Mouse (Mus musculus): ENCODE measurements around the gene Cfap70. TPM values are rescaled to one million over a fixed set of nuclear protein-coding genes. Genes with fewer than 3 reads are reported as not detected.

The Cfap70 gene
- polyA plus RNA-seq, 1 experiment from 2014 or later, result 0.98 TPM

- Histone ChIP-seq H3K4me3 (ENCODE audit: low read depth, low read length) (no peak overlapping the region), H3K27me3 (replicated peaks; ENCODE audit: control insufficient read depth, insufficient read depth, low read length) (no peaks in the 10 kb centered on the region), H3K4me1 (ENCODE audit: control insufficient read depth, insufficient read depth, low read length) (no peaks in the 10 kb centered on the region), H3K36me3 (ENCODE audit: control insufficient read depth, insufficient read depth, low read length) (no peaks in the 10 kb centered on the region), H3K27ac (ENCODE audit: low read depth, low read length) (no peak overlapping the region), H3K4me2 (ENCODE audit: low read length) (no peak overlapping the region), H3K9me3 (replicated peaks; ENCODE audit: control insufficient read depth, low read length) (no peaks in the 10 kb centered on the region), H3K9ac (ENCODE audit: low read length) (no peak overlapping the region)
- DNase-seq (ENCODE audit: low spot score), result no peak
- ATAC-seq, result no peak
- WGBS, result 78% methylated on average over 6 of the region's 6 CpGs
Observed at GRCm38 (mm10) chr14:20436976-20437375, 15.1 kb downstream of the Cfap70 start.

- H3K4me2 ChIP-seq (ENCODE audit: low read length), result no peak overlapping the region
- ATAC-seq, result no peak
- no peak overlapping the region for H3K9ac ChIP-seq (ENCODE audit: low read length)
- no peak for DNase-seq (ENCODE audit: low spot score)
- 91% methylated on average over 4 of the region's 4 CpGs for WGBS
- no peak overlapping the region for H3K27ac ChIP-seq (ENCODE audit: low read depth, low read length)
- H3K36me3 ChIP-seq (ENCODE audit: control insufficient read depth, insufficient read depth, low read length), result no peaks in the 10 kb centered on the region
- H3K4me1 ChIP-seq (ENCODE audit: control insufficient read depth, insufficient read depth, low read length), result no peaks in the 10 kb centered on the region
- no peak overlapping the region for H3K4me3 ChIP-seq (ENCODE audit: low read depth, low read length)
- no peaks in the 10 kb centered on the region for H3K9me3 ChIP-seq (replicated peaks; ENCODE audit: control insufficient read depth, low read length)
- no peaks in the 10 kb centered on the region for H3K27me3 ChIP-seq (replicated peaks; ENCODE audit: control insufficient read depth, insufficient read depth, low read length)
Observed at GRCm38 (mm10) chr14:20432420-20432819, 19.6 kb downstream of the Cfap70 start.

GRCm38 (mm10) chr14:20431726-20432125 lies 20.3 kb downstream of the Cfap70 start:
- no peak for DNase-seq (ENCODE audit: low spot score)
- Histone ChIP-seq H3K4me2 (ENCODE audit: low read length) (no peak overlapping the region), H3K27me3 (replicated peaks; ENCODE audit: control insufficient read depth, insufficient read depth, low read length) (no peaks in the 10 kb centered on the region), H3K9ac (ENCODE audit: low read length) (no peak overlapping the region), H3K27ac (ENCODE audit: low read depth, low read length) (no peak overlapping the region), H3K9me3 (replicated peaks; ENCODE audit: control insufficient read depth, low read length) (no peaks in the 10 kb centered on the region), H3K4me1 (ENCODE audit: control insufficient read depth, insufficient read depth, low read length) (no peaks in the 10 kb centered on the region), H3K36me3 (ENCODE audit: control insufficient read depth, insufficient read depth, low read length) (no peaks in the 10 kb centered on the region), H3K4me3 (ENCODE audit: low read depth, low read length) (no peak overlapping the region)
- no peak for ATAC-seq
- 86% methylated on average over 6 of the region's 6 CpGs for WGBS

GRCm38 (mm10) chr14:20429833-20430232 lies 22.2 kb downstream of the Cfap70 start:
- H3K4me1 ChIP-seq (ENCODE audit: control insufficient read depth, insufficient read depth, low read length), result no peaks in the 10 kb centered on the region
- H3K27me3 ChIP-seq (replicated peaks; ENCODE audit: control insufficient read depth, insufficient read depth, low read length), result no peaks in the 10 kb centered on the region
- H3K4me3 ChIP-seq (ENCODE audit: low read depth, low read length), result no peak overlapping the region
- DNase-seq (ENCODE audit: low spot score), result no peak
- H3K9me3 ChIP-seq (replicated peaks; ENCODE audit: control insufficient read depth, low read length), result no peaks in the 10 kb centered on the region
- 53% methylated on average over 1 of the region's 1 CpGs for WGBS
- H3K4me2 ChIP-seq (ENCODE audit: low read length), result no peak overlapping the region
- no peak for ATAC-seq
- H3K36me3 ChIP-seq (ENCODE audit: control insufficient read depth, insufficient read depth, low read length), result no peaks in the 10 kb centered on the region
- H3K9ac ChIP-seq (ENCODE audit: low read length), result no peak overlapping the region
- H3K27ac ChIP-seq (ENCODE audit: low read depth, low read length), result no peak overlapping the region

GRCm38 (mm10) chr14:20428593-20428992 lies 23.4 kb downstream of the Cfap70 start:
- ATAC-seq, result no peak
- Histone ChIP-seq H3K4me2 (ENCODE audit: low read length) (no peak overlapping the region), H3K9ac (ENCODE audit: low read length) (no peak overlapping the region), H3K4me1 (ENCODE audit: control insufficient read depth, insufficient read depth, low read length) (no peaks in the 10 kb centered on the region), H3K4me3 (ENCODE audit: low read depth, low read length) (no peak overlapping the region), H3K36me3 (ENCODE audit: control insufficient read depth, insufficient read depth, low read length) (no peaks in the 10 kb centered on the region), H3K27me3 (replicated peaks; ENCODE audit: control insufficient read depth, insufficient read depth, low read length) (no peaks in the 10 kb centered on the region), H3K27ac (ENCODE audit: low read depth, low read length) (no peak overlapping the region), H3K9me3 (replicated peaks; ENCODE audit: control insufficient read depth, low read length) (no peaks in the 10 kb centered on the region)
- WGBS, result 39% methylated on average over 1 of the region's 1 CpGs
- DNase-seq (ENCODE audit: low spot score), result no peak

- H3K9ac ChIP-seq (ENCODE audit: low read length), result no peak overlapping the region
- DNase-seq (ENCODE audit: low spot score) (no peak), ATAC-seq (no peak)
- H3K9me3 ChIP-seq (replicated peaks; ENCODE audit: control insufficient read depth, low read length), result no peaks in the 10 kb centered on the region
- H3K36me3 ChIP-seq (ENCODE audit: control insufficient read depth, insufficient read depth, low read length), result no peaks in the 10 kb centered on the region
- H3K4me3 ChIP-seq (ENCODE audit: low read depth, low read length), result no peak overlapping the region
- no peak overlapping the region for H3K4me2 ChIP-seq (ENCODE audit: low read length)
- H3K27me3 ChIP-seq (replicated peaks; ENCODE audit: control insufficient read depth, insufficient read depth, low read length), result no peaks in the 10 kb centered on the region
- H3K27ac ChIP-seq (ENCODE audit: low read depth, low read length), result no peak overlapping the region
- H3K4me1 ChIP-seq (ENCODE audit: control insufficient read depth, insufficient read depth, low read length), result no peaks in the 10 kb centered on the region
- 89% methylated on average over 6 of the region's 6 CpGs for WGBS
Observed at GRCm38 (mm10) chr14:20423046-20423445, 29.0 kb downstream of the Cfap70 start.

- Histone ChIP-seq H3K4me1 (ENCODE audit: control insufficient read depth, insufficient read depth, low read length) (no peaks in the 10 kb centered on the region), H3K9me3 (replicated peaks; ENCODE audit: control insufficient read depth, low read length) (no peaks in the 10 kb centered on the region), H3K27ac (ENCODE audit: low read depth, low read length) (no peak overlapping the region), H3K4me3 (ENCODE audit: low read depth, low read length) (no peak overlapping the region), H3K27me3 (replicated peaks; ENCODE audit: control insufficient read depth, insufficient read depth, low read length) (no peaks in the 10 kb centered on the region), H3K36me3 (ENCODE audit: control insufficient read depth, insufficient read depth, low read length) (no peaks in the 10 kb centered on the region), H3K9ac (ENCODE audit: low read length) (no peak overlapping the region), H3K4me2 (ENCODE audit: low read length) (no peak overlapping the region)
- ATAC-seq, result no peak
- 82% methylated on average over 7 of the region's 7 CpGs for WGBS
- DNase-seq (ENCODE audit: low spot score), result peak; percentile 2
Observed at GRCm38 (mm10) chr14:20422257-20422656, 29.8 kb downstream of the Cfap70 start.

GRCm38 (mm10) chr14:20400071-20400470 lies 52.0 kb downstream of the Cfap70 start:
- Histone ChIP-seq H3K9me3 (replicated peaks; ENCODE audit: control insufficient read depth, low read length) (no peaks in the 10 kb centered on the region), H3K9ac (ENCODE audit: low read length) (no peak overlapping the region), H3K27ac (ENCODE audit: low read depth, low read length) (no peak overlapping the region), H3K27me3 (replicated peaks; ENCODE audit: control insufficient read depth, insufficient read depth, low read length) (no peaks in the 10 kb centered on the region), H3K36me3 (ENCODE audit: control insufficient read depth, insufficient read depth, low read length) (no peaks in the 10 kb centered on the region), H3K4me3 (ENCODE audit: low read depth, low read length) (no peak overlapping the region), H3K4me1 (ENCODE audit: control insufficient read depth, insufficient read depth, low read length) (no peaks in the 10 kb centered on the region), H3K4me2 (ENCODE audit: low read length) (no peak overlapping the region)
- WGBS, result 48% methylated on average over 1 of the region's 1 CpGs
- DNase-seq (ENCODE audit: low spot score) (peak; percentile 38), ATAC-seq (no peak)

GRCm38 (mm10) chr14:20398864-20399263 lies 53.2 kb downstream of the Cfap70 start:
- peak; percentile 9 for DNase-seq (ENCODE audit: low spot score)
- H3K4me3 ChIP-seq (ENCODE audit: low read depth, low read length), result no peak overlapping the region

More at GRCm38 (mm10) chr14:20398864-20399263, 53.2 kb downstream of the Cfap70 start:
- 42% methylated on average over 4 of the region's 4 CpGs for WGBS
- ATAC-seq, result no peak
- Histone ChIP-seq H3K27me3 (replicated peaks; ENCODE audit: control insufficient read depth, insufficient read depth, low read length) (no peaks in the 10 kb centered on the region), H3K9ac (ENCODE audit: low read length) (no peak overlapping the region), H3K27ac (ENCODE audit: low read depth, low read length) (no peak overlapping the region), H3K4me1 (ENCODE audit: control insufficient read depth, insufficient read depth, low read length) (no peaks in the 10 kb centered on the region), H3K4me2 (ENCODE audit: low read length) (no peak overlapping the region), H3K9me3 (replicated peaks; ENCODE audit: control insufficient read depth, low read length) (no peaks in the 10 kb centered on the region), H3K36me3 (ENCODE audit: control insufficient read depth, insufficient read depth, low read length) (no peaks in the 10 kb centered on the region)
